Mouse (Mus musculus): ENCODE results near the gene Evi5. TPM values are rescaled to one million over a fixed set of nuclear protein-coding genes. Genes with fewer than 3 reads are reported as not detected.

The Evi5 gene
- total RNA-seq, 1 experiment from 2014 or later = 29.8 TPM

DNA sequence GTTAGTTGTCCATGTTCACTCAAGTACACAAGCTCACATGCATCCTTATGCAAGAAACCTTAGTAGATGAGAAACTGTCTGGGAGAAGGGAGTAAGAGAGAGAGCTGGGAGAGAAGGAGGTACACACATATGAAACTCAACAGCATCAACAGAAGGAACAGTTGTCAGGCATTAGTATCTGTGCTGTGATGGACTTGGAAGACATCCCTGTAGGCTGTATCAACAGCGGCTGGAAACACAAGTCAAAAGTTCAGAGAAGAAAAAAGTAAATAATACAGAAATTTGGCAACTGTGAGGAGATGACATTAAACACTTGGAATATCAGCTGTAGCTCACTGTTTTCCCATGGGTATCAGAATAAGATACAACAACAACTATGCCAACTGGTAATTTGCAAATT lies 40.6 kb downstream of the Evi5 start:
- ATAC-seq (replicated peaks; ENCODE audit: insufficient number of reproducible peaks, low FRiP score, low TSS enrichment, poor library complexity, severe bottlenecking) = no peak

DNA sequence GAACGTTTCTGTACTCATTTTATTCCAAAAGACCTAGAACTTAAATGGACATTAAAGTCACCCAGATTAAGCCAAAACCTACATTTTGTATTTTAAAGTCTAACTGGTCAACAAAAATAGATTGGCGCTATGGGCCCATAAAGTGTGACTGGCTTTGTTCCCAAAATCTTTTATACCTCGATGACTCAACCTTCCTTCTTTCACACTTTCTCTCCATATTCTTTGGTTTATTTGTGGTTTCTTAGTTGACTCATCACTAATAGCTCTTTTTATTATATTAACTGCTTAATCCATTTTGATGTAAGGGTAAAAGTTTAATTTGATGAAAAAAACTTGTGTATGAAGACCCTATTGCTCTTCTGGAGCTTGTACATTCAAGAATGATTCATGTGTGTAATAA lies 43.6 kb downstream of the Evi5 start:
- ATAC-seq (replicated peaks; ENCODE audit: insufficient number of reproducible peaks, low FRiP score, low TSS enrichment, poor library complexity, severe bottlenecking) = no peak

DNA sequence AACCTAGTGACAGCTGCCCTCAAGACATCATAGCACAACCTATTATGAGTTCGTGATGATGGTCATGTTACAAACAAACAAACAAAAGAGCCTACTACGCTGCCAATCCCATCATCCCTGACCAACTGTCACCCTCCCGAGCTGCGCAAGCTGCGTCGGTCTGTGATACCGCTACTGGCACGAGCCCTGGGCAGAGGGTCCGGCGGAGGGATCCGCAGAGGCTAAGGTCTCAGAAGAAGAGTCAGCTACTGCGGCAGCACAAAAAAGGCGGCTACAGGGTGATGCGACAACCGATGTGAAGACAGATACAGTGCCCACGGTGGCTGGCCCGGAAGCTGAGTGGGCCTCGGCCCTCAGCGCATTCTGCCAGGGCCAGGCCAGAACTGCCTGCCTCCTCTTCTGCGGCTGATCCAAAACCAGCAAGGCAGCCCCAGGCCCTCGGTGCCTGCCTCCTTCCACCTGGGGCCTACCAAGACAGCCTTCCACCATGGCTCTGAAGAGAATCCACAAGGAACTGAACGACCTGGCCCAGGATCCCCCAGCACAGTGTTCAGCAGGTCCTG lies 44.8 kb downstream of the Evi5 start, which contains the start of gene Ube2d2b:
Ube2d2b (plus strand) TSS at position 102 of the 563 bp plus-strand sequence.
- ATAC-seq (replicated peaks; ENCODE audit: insufficient number of reproducible peaks, low FRiP score, low TSS enrichment, poor library complexity, severe bottlenecking) = no peak

DNA sequence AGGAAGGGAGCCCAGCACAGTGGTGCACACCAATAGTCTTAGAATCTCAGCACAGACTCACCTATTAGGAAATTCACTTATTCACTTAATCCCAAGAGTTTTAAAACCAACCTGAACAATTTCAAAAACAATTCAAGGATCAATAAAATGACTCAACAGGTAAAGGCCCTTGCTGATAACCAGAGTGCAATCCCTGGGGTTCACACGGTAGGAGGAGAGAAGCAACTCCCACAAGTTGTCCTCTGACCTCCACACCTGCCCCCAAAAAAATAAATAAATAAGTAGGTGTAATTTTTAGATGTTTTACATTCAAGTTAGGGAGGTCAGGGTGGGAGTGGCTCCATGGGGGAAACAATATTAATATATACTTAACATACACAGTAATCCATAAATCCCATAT lies 52.4 kb downstream of the Evi5 start:
- no peak for ATAC-seq (replicated peaks; ENCODE audit: insufficient number of reproducible peaks, low FRiP score, low TSS enrichment, poor library complexity, severe bottlenecking)

DNA sequence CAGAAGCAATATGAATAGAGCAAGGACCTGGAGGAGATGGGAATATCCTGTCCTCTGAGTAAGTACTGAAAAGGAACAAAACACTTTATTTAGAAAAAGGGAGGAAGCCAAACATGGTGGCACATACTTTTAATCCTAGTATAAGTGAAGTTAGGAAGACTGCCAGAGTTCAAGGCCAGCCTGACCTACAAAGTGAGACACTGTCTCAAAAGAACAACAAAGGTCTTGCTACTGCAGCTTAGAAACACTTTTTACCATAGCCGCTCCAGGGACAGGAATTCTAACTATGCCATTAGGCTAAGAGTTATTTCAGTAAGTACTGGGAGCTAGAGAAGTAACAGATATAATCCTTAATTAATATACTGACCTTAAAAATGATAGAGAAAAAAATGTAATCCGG lies 60.3 kb downstream of the Evi5 start:
- no peak for ATAC-seq (replicated peaks; ENCODE audit: insufficient number of reproducible peaks, low FRiP score, low TSS enrichment, poor library complexity, severe bottlenecking)

DNA sequence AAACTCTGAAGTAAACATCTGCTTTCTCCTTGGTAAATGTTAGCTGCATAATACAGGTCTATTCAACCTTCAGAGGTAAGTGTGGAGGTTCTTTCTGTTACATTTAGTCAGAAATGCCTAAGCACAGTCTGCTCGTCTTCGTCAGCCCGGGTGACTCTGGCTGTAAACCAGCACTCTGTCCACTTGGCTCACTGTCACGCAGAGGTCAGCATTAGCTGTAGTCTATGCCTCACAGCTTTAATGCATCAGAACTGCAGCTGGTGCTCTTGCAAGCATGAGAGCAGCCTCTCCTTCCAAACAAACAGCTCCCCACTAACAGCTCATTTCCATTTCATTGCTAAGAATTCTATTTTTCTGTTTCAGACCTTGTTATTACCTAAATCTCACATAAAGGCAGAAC lies 67.4 kb downstream of the Evi5 start:
- no peak for ATAC-seq (replicated peaks; ENCODE audit: insufficient number of reproducible peaks, low FRiP score, low TSS enrichment, poor library complexity, severe bottlenecking)

DNA sequence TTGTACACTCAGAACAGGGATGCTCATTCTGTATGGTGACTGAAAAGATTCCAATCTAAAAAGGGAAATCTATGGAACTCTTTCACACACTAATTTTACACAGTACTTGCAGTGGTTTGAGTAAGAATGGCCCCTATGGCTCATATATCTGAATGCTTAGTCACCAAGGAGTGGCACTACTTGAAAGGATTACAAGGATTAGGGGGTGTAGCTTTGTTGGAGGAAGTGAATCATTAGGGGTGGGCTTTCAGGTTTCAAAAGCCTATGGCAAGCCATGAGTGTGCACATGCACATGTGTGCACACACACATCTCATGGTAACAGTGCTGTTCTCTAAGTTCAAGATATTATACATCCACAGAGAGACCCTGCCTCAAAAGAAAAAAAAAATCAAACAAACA lies 72.3 kb downstream of the Evi5 start:
- no peak for ATAC-seq (replicated peaks; ENCODE audit: insufficient number of reproducible peaks, low FRiP score, low TSS enrichment, poor library complexity, severe bottlenecking)

DNA sequence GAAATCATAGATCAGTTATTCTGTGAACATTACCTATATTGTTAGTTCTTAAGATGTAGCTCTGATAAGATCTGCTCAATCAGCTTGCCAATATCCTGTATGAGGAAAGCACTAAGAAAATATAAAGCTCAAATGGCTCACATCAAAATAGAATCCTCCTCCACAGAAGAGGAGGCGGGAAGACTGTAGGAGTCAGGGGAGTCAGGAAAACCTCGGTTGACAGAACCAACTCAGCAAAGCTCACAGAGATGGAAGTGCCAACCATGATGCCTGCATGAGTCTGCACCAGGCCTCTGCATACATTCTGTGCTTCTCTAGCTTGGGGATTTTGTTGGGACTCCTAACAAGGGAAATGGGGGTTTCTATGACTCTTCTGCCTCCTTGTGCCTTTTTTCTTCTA lies 73.7 kb downstream of the Evi5 start:
- no peak for ATAC-seq (replicated peaks; ENCODE audit: insufficient number of reproducible peaks, low FRiP score, low TSS enrichment, poor library complexity, severe bottlenecking)

DNA sequence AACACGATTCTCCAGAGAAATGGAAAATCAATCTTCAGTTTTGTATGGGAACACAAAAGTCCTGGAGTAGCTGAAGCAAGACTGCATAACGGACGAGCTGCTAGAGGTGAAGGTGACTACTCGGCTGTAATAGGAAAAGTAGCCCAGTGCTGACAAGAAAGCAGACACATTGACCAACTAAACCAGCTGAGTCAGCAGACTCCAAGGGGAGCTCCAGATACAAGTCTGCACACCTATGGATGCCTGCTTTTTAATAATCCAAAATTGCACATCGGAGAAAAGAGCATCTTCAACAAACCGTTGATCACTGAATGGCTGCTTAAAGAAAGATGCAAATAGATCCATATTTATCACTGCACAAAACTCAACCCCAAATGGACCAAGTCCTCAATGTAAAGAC lies 76.6 kb downstream of the Evi5 start:
- no peak for ATAC-seq (replicated peaks; ENCODE audit: insufficient number of reproducible peaks, low FRiP score, low TSS enrichment, poor library complexity, severe bottlenecking)

DNA sequence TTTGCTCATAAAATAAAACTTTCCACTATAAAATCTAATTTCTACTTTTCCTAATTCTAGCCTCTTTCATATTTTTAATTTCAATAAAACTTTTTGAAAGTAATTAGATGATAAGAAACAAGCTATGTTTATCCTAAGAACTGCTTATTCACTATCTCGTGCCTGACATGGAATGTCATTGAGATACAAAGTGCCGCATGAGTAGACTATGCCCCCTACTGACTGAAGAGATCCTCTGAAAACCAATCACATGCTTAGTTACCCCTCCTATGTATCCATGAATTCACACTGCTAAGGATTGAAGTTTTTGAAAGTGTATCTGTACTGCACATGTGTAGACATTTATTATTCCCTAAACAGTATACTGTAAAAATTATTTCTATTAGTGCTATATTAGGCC lies 81.0 kb downstream of the Evi5 start:
- ATAC-seq (replicated peaks; ENCODE audit: insufficient number of reproducible peaks, low FRiP score, low TSS enrichment, poor library complexity, severe bottlenecking) = no peak

DNA sequence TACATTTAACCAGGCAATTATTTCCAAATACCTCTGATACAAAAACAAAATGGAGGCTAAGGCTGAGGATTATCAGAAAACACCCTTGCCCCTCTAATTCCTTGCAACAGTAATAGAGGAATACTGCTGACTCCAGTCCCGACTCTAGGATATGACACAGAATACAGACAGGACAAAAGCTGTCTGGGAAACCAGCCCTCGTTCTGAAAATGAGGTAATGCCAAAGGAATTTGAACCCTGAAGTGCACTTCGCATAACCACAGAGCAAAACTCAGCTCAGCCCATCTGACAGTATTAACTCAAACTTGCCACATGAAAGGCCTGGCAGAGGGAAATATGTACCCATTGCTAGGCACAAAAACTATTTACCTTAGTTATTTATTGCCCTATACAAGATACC lies 81.6 kb downstream of the Evi5 start:
- ATAC-seq (replicated peaks; ENCODE audit: insufficient number of reproducible peaks, low FRiP score, low TSS enrichment, poor library complexity, severe bottlenecking) = no peak

DNA sequence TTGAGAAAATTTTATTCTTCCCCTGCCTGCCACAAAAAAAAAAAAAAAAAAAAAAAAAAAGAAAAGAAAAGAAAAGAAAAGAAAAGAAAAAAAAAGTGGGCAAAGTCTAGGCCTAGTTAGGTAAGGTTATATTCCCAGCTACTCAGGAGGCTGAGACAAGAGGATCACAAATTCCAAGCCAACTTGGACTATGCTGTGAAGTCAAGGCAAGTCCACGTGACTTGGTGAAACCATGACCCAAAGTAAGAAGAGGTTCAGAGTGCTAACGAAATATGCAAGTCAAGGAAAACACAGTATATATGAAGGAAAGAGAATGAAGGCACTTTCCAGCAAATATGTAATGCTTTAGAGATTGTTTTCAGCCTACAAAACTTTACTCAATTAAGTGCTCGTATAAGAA lies 82.4 kb downstream of the Evi5 start:
- no peak for ATAC-seq (replicated peaks; ENCODE audit: insufficient number of reproducible peaks, low FRiP score, low TSS enrichment, poor library complexity, severe bottlenecking)

DNA sequence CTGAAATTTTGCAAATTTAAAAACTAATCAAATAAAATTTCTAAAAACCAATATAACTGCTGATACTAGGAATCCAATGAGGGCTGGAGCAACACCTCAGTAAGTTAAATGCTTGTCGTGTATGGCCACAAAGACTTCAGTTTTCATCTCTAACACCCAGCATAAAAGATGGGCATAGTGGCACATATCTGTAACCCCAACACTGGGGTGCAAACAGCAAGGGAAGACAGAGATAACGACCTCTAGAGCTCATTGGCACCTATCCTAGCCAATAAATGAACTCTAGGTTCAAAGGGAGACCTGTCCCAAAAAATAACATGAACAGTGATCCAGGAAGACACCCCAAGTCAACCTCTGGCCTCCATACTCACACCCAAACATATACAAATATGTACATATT lies 82.9 kb downstream of the Evi5 start:
- no peak for ATAC-seq (replicated peaks; ENCODE audit: insufficient number of reproducible peaks, low FRiP score, low TSS enrichment, poor library complexity, severe bottlenecking)

DNA sequence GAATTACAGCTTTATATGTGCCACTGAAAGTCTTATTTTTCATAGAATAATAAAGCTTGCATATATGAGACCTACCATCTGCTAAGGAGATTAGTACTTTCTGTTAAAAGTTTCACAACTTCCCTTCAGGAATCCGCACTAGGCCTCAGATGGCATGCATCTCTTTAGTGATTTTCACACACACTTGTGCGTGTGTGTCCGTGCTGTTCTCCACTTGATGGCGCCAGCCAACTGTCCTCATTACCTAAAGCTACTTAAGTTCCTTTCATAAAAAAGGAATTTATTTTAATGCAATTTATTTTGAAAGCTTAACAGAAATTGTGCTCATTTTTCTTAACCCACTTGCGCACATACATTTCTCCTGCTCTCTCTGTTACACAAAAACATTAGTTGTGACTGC lies 85.4 kb downstream of the Evi5 start:
- ATAC-seq (replicated peaks; ENCODE audit: insufficient number of reproducible peaks, low FRiP score, low TSS enrichment, poor library complexity, severe bottlenecking) = no peak

DNA sequence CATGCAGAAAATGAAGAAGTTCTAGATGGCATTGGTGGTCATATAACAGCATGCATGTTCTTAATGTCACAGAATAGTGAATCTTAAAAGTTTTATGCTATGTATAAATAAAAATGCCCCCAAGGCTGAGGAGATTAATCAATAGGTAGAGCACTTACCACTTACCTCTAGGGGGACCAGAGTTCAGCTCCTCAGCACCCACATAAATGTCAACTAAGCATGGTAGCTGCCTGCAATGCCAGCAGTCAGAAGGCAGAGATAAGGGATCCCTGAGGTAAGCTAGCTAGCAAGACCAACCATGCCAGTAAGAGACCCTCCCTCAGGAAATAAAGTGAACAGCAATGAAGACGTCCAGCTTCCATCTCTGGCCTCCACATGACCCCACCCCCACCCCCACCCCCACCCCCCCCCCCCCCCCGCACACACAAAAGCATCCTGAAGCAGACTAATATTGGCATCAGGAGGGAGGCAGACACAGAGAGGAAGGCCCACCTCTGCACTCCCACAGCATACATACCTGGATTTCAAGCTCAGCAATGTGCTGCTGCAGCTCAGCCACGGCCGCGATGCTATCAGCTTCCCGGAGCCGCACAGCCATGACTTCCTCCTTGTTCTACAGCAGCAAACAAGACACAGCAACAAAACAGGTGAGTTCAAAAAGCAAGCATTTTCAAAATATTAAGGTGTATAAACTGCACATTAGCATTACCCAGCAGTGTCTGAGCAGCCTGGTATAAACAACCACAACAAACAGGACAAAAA lies 87.0 kb downstream of the Evi5 start:
- ATAC-seq (replicated peaks; ENCODE audit: insufficient number of reproducible peaks, low FRiP score, low TSS enrichment, poor library complexity, severe bottlenecking) = no peak

DNA sequence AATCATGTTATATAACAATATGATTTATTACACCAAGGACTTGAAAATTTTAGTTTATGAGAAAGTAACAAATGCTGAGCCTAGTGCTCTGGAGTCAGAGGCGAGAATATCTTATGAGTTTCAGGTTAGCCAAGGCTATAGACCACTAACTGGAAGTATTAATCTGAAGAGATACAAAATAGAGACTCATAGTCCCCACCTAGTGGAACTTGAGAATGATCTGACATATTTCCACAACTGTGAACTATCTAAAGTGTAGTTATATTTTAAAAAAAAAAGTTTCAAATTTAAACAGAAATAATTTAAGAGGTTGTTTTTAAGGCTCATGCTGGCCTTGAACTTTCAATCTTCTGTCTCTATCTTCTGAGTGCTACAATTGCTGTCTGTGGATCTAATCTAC lies 92.5 kb downstream of the Evi5 start:
- ATAC-seq (replicated peaks; ENCODE audit: insufficient number of reproducible peaks, low FRiP score, low TSS enrichment, poor library complexity, severe bottlenecking) = no peak

DNA sequence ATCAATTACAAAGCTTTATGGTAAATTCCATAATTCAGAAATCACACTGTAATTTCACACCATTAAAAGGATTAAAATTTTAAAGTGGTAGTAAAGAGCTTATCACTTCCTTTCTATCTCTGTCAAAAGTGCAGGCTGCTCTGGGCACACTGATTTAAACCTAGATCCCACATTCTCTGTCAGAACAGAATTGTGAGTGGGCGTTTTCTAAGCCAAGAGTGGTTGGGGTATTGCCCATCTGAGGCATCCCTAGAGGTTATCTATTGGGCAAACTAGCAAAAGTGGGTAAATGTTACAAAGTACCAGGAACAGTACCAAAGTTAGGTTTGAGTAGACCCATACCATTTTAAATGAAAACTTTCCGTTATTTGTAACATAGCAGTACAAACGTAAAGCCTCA lies 96.1 kb downstream of the Evi5 start:
- ATAC-seq (replicated peaks; ENCODE audit: insufficient number of reproducible peaks, low FRiP score, low TSS enrichment, poor library complexity, severe bottlenecking) = no peak

DNA sequence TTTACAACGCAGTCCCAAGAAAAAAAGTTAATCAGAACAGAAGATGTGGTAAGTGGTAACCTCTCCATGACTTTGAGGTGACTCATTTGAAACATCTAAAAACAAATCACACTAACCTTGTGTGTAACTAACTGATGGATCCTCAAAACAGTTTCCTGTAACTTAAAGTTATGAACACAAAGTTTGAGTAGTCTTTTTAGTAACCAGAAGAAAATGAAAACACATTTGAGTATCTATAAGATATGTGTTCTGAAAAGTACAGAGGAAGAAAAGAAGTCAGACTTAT lies 97.4 kb downstream of the Evi5 start:
- no peak for ATAC-seq (replicated peaks; ENCODE audit: insufficient number of reproducible peaks, low FRiP score, low TSS enrichment, poor library complexity, severe bottlenecking)

DNA sequence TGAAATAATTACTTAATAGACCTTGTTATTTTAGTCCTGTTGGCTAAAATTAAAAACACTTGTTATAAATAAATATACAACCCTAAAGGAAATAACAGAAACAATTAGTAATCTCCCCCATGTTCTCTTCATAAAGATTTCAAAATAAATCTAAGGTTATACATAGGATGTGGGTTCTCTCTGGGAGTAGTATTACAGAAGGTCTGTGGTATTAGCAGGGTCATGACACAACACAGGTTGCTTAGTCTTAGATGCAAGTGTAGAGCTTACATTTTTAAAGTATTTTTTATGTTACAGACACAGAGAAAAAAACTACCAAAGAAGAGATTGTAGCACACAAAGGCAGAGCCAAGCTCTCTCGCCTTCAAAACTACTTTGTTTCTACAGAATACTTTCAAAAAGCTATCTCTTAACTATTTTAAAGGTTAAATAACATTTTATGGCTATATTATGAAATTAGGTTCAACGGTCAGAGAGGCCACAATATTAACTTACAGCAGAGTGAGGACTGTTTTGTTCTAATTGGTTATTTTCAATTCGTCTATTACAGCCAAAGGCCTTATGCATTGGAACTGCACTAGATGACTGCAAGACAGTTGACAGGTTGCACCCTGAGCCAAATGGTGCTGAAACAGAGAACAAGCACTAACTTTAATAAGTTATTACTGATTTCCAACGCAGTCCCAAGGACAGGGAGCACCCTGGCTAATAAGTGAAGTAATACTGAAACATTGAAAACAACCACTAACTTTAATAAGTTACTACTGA lies 97.9 kb downstream of the Evi5 start:
- ATAC-seq (replicated peaks; ENCODE audit: insufficient number of reproducible peaks, low FRiP score, low TSS enrichment, poor library complexity, severe bottlenecking) = no peak

DNA sequence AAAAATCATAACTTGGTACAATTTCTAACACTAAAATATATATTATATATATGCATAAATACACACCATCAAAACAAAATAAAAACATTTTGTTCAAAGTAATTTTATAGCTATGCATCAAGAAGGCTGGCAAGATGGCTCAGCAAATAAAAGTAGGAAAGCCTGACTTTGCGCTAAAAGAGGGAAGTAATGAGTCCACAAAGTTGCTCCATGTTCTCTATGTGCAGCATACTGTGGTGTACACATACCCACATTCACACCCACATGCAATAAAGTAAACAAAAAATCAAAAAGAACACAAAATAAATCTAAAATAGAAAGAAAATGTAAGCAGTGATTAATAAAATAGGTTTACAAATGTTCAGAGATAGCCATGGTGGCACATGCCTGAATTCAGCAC lies 99.0 kb downstream of the Evi5 start:
- ATAC-seq (replicated peaks; ENCODE audit: insufficient number of reproducible peaks, low FRiP score, low TSS enrichment, poor library complexity, severe bottlenecking) = no peak
